Mouse (Mus musculus): ENCODE results near the gene Esyt1. TPM values are rescaled to one million over a fixed set of nuclear protein-coding genes. Genes with fewer than 3 reads are reported as not detected.

The Esyt1 gene
- polyA plus RNA-seq (2012; rRNA removed), result 10.8 and 12.1 TPM in 2 replicates

DNA sequence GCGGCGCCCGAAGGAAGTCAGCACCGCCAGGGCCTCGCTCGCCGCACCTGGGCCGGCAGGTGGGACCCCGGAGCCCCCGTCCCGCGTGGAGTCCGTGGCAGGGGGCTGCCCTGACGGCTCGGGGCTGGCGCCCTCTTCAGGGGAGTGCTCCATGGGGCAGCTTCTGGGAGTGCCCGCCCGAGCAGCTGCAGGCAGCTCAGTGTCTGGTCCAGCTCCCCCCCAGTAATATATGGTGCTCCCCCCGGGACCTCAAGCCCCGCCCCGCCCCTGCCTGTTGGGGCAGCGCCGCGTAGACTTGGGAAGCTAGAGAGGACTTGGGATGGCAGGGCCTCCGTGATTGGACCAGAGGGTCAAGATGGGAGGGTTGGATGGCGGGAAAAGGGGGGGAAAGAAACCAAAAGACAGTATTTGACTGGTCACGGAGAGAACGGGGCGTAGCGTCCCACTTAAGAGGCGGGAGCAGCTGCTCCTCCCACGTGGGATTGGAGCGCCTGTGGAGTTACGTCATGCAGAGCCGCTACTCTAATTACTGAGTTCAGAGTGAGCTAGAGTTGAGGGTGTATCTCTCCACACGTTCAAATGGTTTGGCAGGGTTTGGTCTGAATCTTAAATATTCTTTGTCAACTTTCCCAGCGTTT, at the start of gene Esyt1:
Esyt1 (minus strand) TSS at position 201 of the 638 bp plus-strand sequence.

GRCm38 (mm10) chr10:128565788-128566531, 40.3 kb upstream of the Esyt1 start, which contains the start of gene Pa2g4:
Gene Pa2g4 (minus strand): TSS chr10:128565987.

GRCm38 (mm10) chr10:128548947-128549681, 23.4 kb upstream of the Esyt1 start, which contains the start of gene Rpl41:
Gene Rpl41 (minus strand): TSS chr10:128549305.

GRCm38 (mm10) chr10:128547361-128548032, 21.8 kb upstream of the Esyt1 start, which contains the start of gene Zc3h10:
Gene Zc3h10 (minus strand): TSS chr10:128547774.

GRCm38 (mm10) chr10:128498590-128498989, 27.1 kb downstream of the Esyt1 start, which contains the start of gene Myl6b:
Gene Myl6b (minus strand): TSS chr10:128498685.

GRCm38 (mm10) chr10:128493695-128494666, 31.7 kb downstream of the Esyt1 start, which contains the start of gene Myl6:
Gene Myl6 (minus strand): TSS chr10:128494145.

Other genes starting within 250 kb of the Esyt1 start
- gene Il23a, start 227.1 kb downstream of the Esyt1 start, polyA plus RNA-seq (2012; rRNA removed), result 0.03 and 0.06 TPM in 2 replicates
- gene Pan2, start 222.5 kb downstream of the Esyt1 start, polyA plus RNA-seq (2012; rRNA removed), result 13.6 and 15.8 TPM in 2 replicates
- gene Cnpy2, start 203.4 kb downstream of the Esyt1 start, polyA plus RNA-seq (2012; rRNA removed), result 57.3 and 69.2 TPM in 2 replicates
- 59.5 and 64.0 TPM in 2 replicates for gene Cs, start 188.1 kb downstream of the Esyt1 start, polyA plus RNA-seq (2012; rRNA removed)
- gene Coq10a, start 156.9 kb downstream of the Esyt1 start, polyA plus RNA-seq (2012; rRNA removed), result 10.3 and 10.8 TPM in 2 replicates
- gene Ankrd52, start 148.8 kb downstream of the Esyt1 start, polyA plus RNA-seq (2012; rRNA removed), result 4.4 and 6.2 TPM in 2 replicates
- 99.5 and 112 TPM in 2 replicates for gene Slc39a5, start 124.6 kb downstream of the Esyt1 start, polyA plus RNA-seq (2012; rRNA removed)
- 16.8 and 18.7 TPM in 2 replicates for gene Nabp2, start 114.4 kb downstream of the Esyt1 start, polyA plus RNA-seq (2012; rRNA removed)
- gene Rnf41, start 114.2 kb downstream of the Esyt1 start, polyA plus RNA-seq (2012; rRNA removed), result 7.0 and 8.3 TPM in 2 replicates
- gene Smarcc2, start 66.6 kb downstream of the Esyt1 start, polyA plus RNA-seq (2012; rRNA removed), result 25.6 and 31.2 TPM in 2 replicates
- 627 and 720 TPM in 2 replicates for gene Myl6, start 31.7 kb downstream of the Esyt1 start, polyA plus RNA-seq (2012; rRNA removed)
- 0.53 and 0.67 TPM in 2 replicates for gene Myl6b, start 27.2 kb downstream of the Esyt1 start, polyA plus RNA-seq (2012; rRNA removed)
- 4.0 and 4.5 TPM in 2 replicates for gene Zc3h10, start 21.9 kb upstream of the Esyt1 start, polyA plus RNA-seq (2012; rRNA removed)
- 1,648 and 2,151 TPM in 2 replicates for gene Rpl41, start 23.4 kb upstream of the Esyt1 start, polyA plus RNA-seq (2012; rRNA removed)
- gene Pa2g4, start 40.1 kb upstream of the Esyt1 start, polyA plus RNA-seq (2012; rRNA removed), result 67.0 and 72.0 TPM in 2 replicates
- gene Erbb3, start 63.8 kb upstream of the Esyt1 start, polyA plus RNA-seq (2012; rRNA removed), result 7.5 and 8.2 TPM in 2 replicates
- 667 and 775 TPM in 2 replicates for gene Rps26, start 100.9 kb upstream of the Esyt1 start, polyA plus RNA-seq (2012; rRNA removed)
- gene Ikzf4, start 120.1 kb upstream of the Esyt1 start, polyA plus RNA-seq (2012; rRNA removed), result 0.72 and 1.2 TPM in 2 replicates
- 6.8 and 8.7 TPM in 2 replicates for gene Suox, start 148.2 kb upstream of the Esyt1 start, polyA plus RNA-seq (2012; rRNA removed)
- 32.7 and 34.3 TPM in 2 replicates for gene Rab5b, start 170.4 kb upstream of the Esyt1 start, polyA plus RNA-seq (2012; rRNA removed)
- 0.49 and 0.59 TPM in 2 replicates for gene Pmel, start 178.3 kb upstream of the Esyt1 start, polyA plus RNA-seq (2012; rRNA removed)
- 31.5 and 32.7 TPM in 2 replicates for gene Cdk2, start 179.2 kb upstream of the Esyt1 start, polyA plus RNA-seq (2012; rRNA removed)
- gene Dgka, start 219.0 kb upstream of the Esyt1 start, polyA plus RNA-seq (2012; rRNA removed), result 4.4 and 4.6 TPM in 2 replicates
- gene Pym1, start 222.0 kb upstream of the Esyt1 start, polyA plus RNA-seq (2012; rRNA removed), result 15.6 and 15.9 TPM in 2 replicates